Mouse (Mus musculus) limb, embryonic 15.5 days (tissue): ENCODE results near the gene Xrn1. TPM values are rescaled to one million over a fixed set of nuclear protein-coding genes. Genes with fewer than 3 reads are reported as not detected.
"Not testable (repeated sequence)": the region's sequence is repeated elsewhere in the genome, so short reads cannot be mapped to it uniquely, and the experiment has no call there.

Experiments
- ATAC-seq: fragments of 200-750 bp; cut with Nextera tagmentation; 2 replicates; pipeline ENCODE4 v1.8.0; 2017; ENCODE audit warnings: low read depth, moderate TSS enrichment; ENCODE audit not compliant: insufficient number of reproducible peaks, low FRiP score, low TSS enrichment
- H3K27ac ChIP-seq: fragments of 300-500 bp; sonication (generic); 2 replicates; pipeline ENCODE4 v1.5.1; 2015; ENCODE audit warnings: moderate library complexity, mild to moderate bottlenecking, inconsistent platforms
- H3K27me3 ChIP-seq: fragments of 300-500 bp; sonication (generic); 2 replicates; pipeline ENCODE4 v1.6.1; 2015; ENCODE audit warnings: inconsistent platforms
- H3K36me3 ChIP-seq: fragments of 300-500 bp; sonication (generic); 2 replicates; pipeline ENCODE4 v1.6.1; 2015; ENCODE audit warnings: inconsistent platforms
- H3K4me1 ChIP-seq: fragments of 300-500 bp; sonication (generic); 2 replicates; pipeline ENCODE4 v1.6.1; 2015; ENCODE audit warnings: inconsistent platforms
- H3K4me2 ChIP-seq: fragments of 300-500 bp; sonication (generic); 2 replicates; pipeline ENCODE4 v1.6.1; 2015; ENCODE audit warnings: mild to moderate bottlenecking, inconsistent platforms
- H3K4me3 ChIP-seq: fragments of 300-500 bp; sonication (generic); 2 replicates; pipeline ENCODE4 v1.5.1; 2015; ENCODE audit warnings: mild to moderate bottlenecking, inconsistent platforms
- H3K9ac ChIP-seq: fragments of 300-500 bp; sonication (generic); 2 replicates; pipeline ENCODE4 v1.6.1; 2015; ENCODE audit warnings: inconsistent platforms
- H3K9me3 ChIP-seq: fragments of 300-500 bp; sonication (generic); 2 replicates; pipeline ENCODE4 v1.6.1; 2016; ENCODE audit warnings: inconsistent platforms
- WGBS: fragments of 180-500 bp; shearing (Covaris S2); methylation state at CpG from one replicate; pipeline ENCODE4 v1.1.7; 2015; 5-methylcytosine and 5-hydroxymethylcytosine counted together
- polyA plus RNA-seq: library from polyadenylated mRNA; unstranded; fragments of >200 nt; fragmentation: Nextera tagmentation; extraction: Ambion mirVana; gene quantifications from 2 replicates; pipeline ENCODE4 v1.2.1, GENCODE M21; 2015

Gene Xrn1
- polyA plus RNA-seq, 1 experiment from 2014 or later = 18.1 TPM

DNA sequence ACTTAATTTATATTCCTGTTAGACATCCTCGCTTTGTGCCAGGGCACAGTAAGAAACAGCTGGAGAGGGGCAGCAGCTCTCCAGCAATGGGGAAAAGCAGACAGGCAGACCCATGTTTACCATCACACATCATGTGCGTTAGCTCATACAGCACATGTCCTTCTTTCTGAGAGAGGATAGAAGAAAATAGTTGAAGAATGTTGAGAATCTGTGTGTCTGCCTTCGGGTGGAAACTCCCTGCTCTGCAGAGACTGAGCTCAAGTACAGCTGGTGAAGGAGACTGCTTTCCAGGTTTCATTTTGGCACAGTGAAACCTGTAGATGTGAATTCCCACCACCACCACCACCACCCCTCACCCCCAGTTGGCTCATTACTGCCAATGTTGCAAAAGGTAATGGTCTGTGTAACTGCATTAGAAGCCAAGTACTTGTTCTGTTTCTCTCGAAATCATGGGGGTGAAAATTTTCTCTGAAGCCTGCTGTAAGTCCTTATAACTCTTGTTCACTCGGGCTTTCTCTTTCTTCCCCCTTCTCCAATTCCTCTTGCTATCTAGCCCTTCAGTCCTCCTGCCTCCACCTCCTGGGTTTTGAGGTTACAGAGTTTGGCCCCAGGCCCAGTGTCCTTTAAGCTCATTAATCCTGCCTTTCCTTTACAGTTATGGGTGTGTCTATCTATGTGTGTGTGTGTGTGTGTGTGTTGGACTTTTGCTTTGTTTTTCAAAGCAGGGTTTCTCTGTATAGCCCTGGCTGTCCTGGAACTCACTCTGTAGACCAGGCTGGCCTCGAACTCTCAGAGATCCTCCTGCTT, 102.1 kb downstream of the Xrn1 start:
- H3K36me3 ChIP-seq = peaks cover 59% of the 10 kb centered on the region
- H3K9ac ChIP-seq = no peak overlapping the region
- no peaks in the 10 kb centered on the region for H3K27me3 ChIP-seq
- 66% methylated on average over 6 of the region's 6 CpGs for WGBS
- no peak overlapping the region for H3K4me2 ChIP-seq
- no peak for ATAC-seq
- H3K27ac ChIP-seq = no peak overlapping the region
- H3K4me3 ChIP-seq = no peak overlapping the region
- H3K4me1 ChIP-seq = 0 out of 2 replicates have a peak, but pooled peaks cover 2% of the 10 kb centered on the region
- no peaks in the 10 kb centered on the region for H3K9me3 ChIP-seq

DNA sequence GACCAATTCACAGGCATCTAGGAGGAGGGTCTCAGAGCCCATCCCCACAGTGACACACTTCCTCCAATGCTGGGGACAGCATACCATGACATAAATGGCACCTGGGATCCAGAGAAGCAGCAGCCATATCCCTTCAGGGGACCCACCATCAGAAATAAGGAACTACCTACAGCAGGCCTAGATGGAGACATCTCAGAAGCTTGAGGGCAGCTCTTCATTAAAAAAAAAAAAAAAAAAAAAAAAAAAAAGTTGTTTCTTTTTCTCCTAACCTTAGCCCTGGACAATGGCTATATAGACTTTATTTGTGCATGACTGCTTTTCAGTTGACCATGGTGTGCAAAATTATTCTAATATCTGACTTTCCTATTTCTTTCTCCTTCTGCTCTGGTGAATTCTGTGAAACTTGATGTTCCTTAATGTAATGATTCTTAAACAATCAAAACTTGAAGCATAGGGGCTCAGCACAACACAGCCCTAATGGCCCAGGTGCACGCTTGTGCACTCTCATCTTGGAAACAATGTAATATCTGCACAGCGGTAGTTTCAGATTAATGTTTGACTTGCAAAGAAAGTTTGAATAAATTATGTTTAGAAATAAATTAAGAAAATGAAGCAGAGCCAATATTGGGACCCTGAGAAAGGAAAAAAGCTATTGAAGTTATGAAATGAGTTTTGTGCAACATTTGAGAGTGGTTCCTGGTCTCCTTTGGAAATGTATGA, 108.7 kb downstream of the Xrn1 start:
- Histone ChIP-seq H3K27ac (no peak overlapping the region), H3K4me2 (no peak overlapping the region), H3K9ac (no peak overlapping the region), H3K9me3 (no peaks in the 10 kb centered on the region), H3K4me3 (no peak overlapping the region), H3K36me3 (peaks cover 8% of the 10 kb centered on the region), H3K27me3 (no peaks in the 10 kb centered on the region), H3K4me1 (no peaks in the 10 kb centered on the region)
- WGBS = 91% methylated on average over 2 of the region's 2 CpGs
- ATAC-seq = no peak

DNA sequence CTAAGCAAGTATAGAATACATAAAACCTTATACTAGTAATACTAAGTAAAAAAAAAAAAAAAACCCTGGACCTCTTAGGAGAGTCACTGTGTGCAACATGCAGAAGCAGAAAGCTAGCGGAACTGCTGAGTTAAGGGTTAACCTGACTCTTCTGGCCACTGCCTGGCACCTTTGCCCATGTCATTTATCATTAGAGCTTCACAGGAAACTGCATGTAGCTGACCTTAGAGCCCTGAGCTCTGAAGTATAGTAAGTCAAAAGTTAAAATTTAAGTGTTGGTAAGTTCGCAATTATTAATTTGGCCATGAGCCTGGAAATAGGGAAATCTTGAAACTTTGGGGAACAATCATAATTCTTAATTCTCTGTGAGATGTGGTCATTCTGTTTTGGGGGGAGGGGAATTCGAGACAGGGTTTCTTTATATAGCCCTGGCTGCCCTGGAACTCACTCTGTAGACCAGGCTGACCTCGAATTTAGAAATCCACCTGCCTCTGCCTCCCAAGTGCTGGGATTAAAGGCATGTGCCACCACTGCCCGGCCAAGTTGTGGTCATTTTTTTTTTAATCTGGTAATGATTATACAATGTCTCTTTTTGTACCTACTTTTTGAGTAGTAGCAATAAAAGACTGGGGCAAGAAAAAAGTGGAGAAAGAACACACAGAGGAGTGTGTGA, 109.4 kb downstream of the Xrn1 start:
- Histone ChIP-seq H3K9ac (no peak overlapping the region), H3K27ac (no peak overlapping the region), H3K36me3 (peaks cover under 1% of the 10 kb centered on the region), H3K4me3 (no peak overlapping the region), H3K27me3 (no peaks in the 10 kb centered on the region), H3K4me1 (no peaks in the 10 kb centered on the region), H3K9me3 (no peaks in the 10 kb centered on the region), H3K4me2 (no peak overlapping the region)
- 73% methylated on average over 5 of the region's 5 CpGs for WGBS
- no peak for ATAC-seq

DNA sequence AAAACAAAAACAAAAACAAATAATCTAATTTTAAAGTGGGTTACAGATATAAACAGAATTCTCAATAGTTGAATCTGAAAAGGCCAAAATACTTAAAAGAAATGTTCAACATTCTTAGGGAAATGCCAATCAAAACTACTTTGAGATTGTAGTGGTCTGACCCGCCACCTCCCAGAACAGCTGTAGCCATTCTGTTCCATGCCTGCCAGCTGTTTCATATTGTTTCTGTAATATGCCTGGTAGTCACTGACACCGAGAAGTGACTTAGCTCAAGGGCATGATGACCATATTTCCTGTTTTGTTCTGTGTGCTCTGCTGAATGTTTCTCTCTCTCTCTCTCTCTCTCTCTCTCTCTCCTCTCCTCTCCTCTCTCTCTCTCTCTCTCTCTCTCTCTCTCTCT, 112.9 kb downstream of the Xrn1 start:
- H3K36me3 ChIP-seq = no peaks in the 10 kb centered on the region
- ATAC-seq = no peak
- 44% methylated on average over 2 of the region's 2 CpGs for WGBS

DNA sequence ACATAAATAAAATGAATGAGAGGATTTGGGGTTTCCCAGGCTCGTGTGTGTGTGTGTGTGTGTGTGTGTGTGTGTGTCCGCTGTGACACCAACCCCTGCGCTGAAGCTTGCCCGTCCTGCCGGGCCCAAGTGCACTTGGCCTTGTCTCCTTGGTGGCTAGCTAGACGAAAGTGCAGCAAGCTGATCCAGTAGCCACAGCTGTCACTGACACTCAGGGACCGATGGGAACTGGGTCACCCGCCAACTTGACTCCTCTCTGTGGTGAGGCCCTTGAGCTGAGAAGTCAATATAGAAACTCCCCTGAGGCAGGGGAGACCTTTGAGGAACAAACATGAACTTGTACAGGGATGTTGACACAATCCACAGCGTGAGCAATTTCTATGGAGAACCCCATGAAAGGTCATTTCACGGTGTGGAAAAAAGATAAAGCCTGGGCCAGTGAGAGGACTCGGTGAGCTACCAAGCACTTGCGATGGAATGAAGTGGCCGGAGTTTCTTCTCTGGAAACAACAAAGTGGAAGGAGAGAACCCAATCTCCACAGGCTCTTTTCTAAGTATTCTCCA, 124.3 kb downstream of the Xrn1 start:
- Histone ChIP-seq H3K4me2 (no peak overlapping the region), H3K9ac (no peak overlapping the region), H3K4me3 (no peak overlapping the region), H3K36me3 (no peaks in the 10 kb centered on the region), H3K9me3 (no peaks in the 10 kb centered on the region), H3K27ac (no peak overlapping the region), H3K27me3 (no peaks in the 10 kb centered on the region), H3K4me1 (no peaks in the 10 kb centered on the region)
- ATAC-seq = no peak
- WGBS = 89% methylated on average over 13 of the region's 13 CpGs

More for the DNA sequence above, 112.9 kb downstream of the Xrn1 start:
- no peak overlapping the region for H3K4me2 ChIP-seq
- H3K27ac ChIP-seq = no peak overlapping the region
- no peak overlapping the region for H3K9ac ChIP-seq
- no peaks in the 10 kb centered on the region for H3K27me3 ChIP-seq
- no peaks in the 10 kb centered on the region for H3K9me3 ChIP-seq
- no peak overlapping the region for H3K4me3 ChIP-seq
- H3K4me1 ChIP-seq = no peaks in the 10 kb centered on the region

DNA sequence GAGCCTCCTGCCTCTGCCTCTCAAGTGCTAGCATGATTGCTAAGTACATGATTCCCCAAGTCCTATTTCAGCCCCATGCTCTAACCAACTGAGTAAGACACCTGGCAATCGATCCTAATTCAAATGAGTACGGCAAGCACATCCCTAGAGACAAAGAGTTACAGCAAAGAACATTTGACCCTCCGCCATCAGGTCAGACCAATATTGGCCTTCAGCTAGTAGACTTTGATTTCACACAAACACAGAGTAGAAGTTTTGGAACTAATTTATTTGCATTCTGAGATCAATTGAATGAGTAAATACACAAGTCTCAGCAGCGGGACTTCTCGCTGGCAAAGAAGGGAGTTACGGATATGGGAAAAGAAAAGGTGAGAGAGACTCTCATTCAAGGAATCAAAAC, 130.7 kb downstream of the Xrn1 start:
- Histone ChIP-seq H3K4me3 (no peak overlapping the region), H3K27ac (no peak overlapping the region), H3K27me3 (no peaks in the 10 kb centered on the region), H3K4me2 (no peak overlapping the region), H3K9ac (no peak overlapping the region), H3K36me3 (no peaks in the 10 kb centered on the region), H3K4me1 (no peaks in the 10 kb centered on the region), H3K9me3 (no peaks in the 10 kb centered on the region)
- no peak for ATAC-seq
- 93% methylated on average over 6 of the region's 6 CpGs for WGBS

DNA sequence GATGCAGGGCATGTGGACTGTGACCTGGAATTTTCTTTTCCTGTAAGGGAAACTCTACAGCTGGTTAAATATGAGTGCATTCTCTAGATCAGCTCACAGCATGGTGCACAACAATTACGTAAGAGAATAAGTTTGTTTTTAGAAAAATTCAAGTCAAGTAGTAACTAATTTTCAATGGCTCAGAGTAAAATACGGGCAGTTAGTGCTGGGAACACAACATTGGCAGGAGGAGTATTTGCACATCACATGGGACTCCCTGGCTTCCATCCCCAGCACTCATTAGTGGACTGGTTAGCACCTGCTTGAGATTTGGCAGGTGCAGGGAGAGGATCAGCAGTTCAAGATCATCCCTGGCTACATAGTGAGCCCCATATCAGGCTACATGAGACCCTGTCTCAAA, 133.1 kb downstream of the Xrn1 start:
- 81% methylated on average over 2 of the region's 2 CpGs for WGBS
- Histone ChIP-seq H3K27ac (no peak overlapping the region), H3K27me3 (no peaks in the 10 kb centered on the region), H3K4me1 (no peaks in the 10 kb centered on the region), H3K4me3 (no peak overlapping the region), H3K9ac (no peak overlapping the region), H3K36me3 (no peaks in the 10 kb centered on the region), H3K4me2 (no peak overlapping the region), H3K9me3 (no peaks in the 10 kb centered on the region)
- no peak for ATAC-seq

DNA sequence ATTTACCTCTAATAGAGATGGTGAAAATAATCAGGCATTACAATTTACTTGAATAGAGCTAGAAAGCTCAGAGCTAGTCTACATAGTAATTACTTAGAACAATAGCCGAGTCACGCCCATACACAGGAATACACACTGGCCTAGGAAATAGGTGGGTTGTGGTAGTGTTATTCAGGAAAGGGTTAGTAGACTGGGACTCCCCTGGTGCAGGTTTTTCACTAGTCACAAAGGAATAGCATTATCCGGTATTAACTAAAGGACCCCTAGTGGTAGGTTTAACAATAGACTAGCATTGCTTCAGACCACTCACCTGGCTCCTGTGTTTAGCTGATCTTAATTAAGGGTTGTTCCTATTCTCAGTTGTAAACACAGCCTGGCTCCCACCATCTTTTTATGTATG, 133.9 kb downstream of the Xrn1 start:
- H3K4me3 ChIP-seq, H3K27me3 ChIP-seq, H3K4me2 ChIP-seq, ATAC-seq, H3K9ac ChIP-seq, H3K9me3 ChIP-seq, H3K4me1 ChIP-seq, H3K27ac ChIP-seq, H3K36me3 ChIP-seq: not testable (repeated sequence)
- 89% methylated on average over 3 of the region's 3 CpGs for WGBS

DNA sequence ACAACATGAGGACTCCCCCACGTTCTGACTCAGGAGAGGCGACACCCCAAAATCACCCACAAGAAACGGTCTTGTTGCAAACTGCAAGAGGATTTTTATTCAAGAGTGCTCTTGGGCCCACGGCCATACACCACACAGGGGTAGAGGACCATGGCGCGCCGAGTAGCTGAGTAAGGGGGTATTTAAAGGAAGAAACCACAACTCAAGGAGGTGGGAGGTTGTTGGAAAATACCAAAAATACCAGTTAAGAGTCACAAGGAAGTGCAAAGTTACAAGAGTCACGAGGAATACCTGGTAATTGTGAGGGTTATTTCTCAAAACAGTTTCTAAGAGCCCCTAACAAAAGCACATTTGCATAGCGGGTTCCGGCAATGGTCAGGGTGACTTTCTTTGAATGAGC, 138.1 kb downstream of the Xrn1 start:
- H3K9ac ChIP-seq, H3K4me3 ChIP-seq, H3K4me2 ChIP-seq, H3K27ac ChIP-seq, H3K27me3 ChIP-seq, H3K36me3 ChIP-seq, H3K4me1 ChIP-seq, ATAC-seq, H3K9me3 ChIP-seq: not testable (repeated sequence)
- WGBS = 85% methylated on average over 10 of the region's 10 CpGs

DNA sequence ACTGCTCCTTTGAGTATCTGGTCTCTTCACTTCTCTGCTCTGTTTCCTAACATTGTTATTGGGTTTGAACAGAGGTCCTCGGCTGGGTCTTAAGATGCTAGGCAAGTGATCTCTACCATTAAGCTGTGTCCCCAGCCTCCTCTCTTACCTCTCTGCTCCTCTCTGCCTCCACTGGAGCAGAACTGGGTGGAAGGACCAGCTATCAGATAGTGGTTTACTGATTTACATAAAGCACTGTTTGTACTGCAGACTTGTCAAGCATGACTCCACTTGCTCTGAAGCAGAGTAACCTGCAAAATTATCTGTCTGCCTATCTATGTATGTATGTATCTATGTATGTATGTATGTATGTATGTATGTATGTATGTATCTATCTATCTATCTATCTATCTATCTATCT, 138.7 kb downstream of the Xrn1 start:
- Histone ChIP-seq H3K9me3 (0 out of 2 replicates have a peak, but pooled peaks cover 5% of the 10 kb centered on the region), H3K36me3 (no peaks in the 10 kb centered on the region), H3K4me1 (no peaks in the 10 kb centered on the region), H3K4me3 (no peak overlapping the region), H3K9ac (no peak overlapping the region), H3K27me3 (no peaks in the 10 kb centered on the region), H3K27ac (no peak overlapping the region), H3K4me2 (no peak overlapping the region)
- ATAC-seq = no peak
- WGBS = 96% methylated on average over 1 of the region's 1 CpGs

DNA sequence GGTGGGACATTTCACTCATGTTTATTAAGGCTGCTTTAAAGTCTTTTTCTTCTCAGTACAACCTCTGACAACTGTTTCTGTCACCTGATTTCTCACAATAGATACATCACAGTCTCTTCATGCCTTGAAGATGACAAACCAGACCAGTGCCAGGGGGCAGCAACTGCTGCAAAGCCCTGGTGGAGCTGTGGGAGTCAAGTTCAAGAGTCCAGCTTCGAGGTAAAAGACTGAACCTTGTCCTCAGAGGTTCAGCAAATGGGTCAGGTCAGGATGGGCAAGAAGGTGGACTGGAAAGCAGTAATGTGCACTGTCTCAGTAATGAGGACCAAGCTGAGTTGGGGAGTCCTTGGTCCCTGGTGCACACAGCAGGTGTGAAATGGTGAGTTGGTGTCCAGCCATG, 139.8 kb downstream of the Xrn1 start:
- WGBS = 61% methylated on average over 1 of the region's 1 CpGs
- H3K9me3 ChIP-seq = 0 out of 2 replicates have a peak, but pooled peaks cover 8% of the 10 kb centered on the region
- ATAC-seq = no peak

DNA sequence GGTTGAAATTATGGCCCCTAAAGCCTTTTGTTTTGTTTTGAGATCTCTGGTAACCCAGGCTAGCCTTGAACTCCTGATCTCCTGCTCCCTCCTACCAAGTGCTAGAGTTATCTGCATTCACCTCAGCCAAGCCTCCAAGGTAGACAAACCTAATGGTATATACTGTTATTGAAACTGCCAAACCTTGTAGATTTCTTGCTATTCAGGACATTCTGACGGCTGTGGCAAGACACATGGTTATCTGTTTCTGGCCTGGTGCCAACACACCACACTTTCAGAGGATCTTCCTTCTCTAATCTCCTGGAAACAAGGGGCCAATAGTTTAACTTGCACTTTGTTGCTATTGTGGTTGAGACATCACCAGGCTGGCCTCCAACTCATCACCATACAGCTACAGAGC, 140.6 kb downstream of the Xrn1 start:
- no peak for ATAC-seq
- 0 out of 2 replicates have a peak, but pooled peaks cover 13% of the 10 kb centered on the region for H3K9me3 ChIP-seq

More for the DNA sequence above, 139.8 kb downstream of the Xrn1 start:
- no peak overlapping the region for H3K27ac ChIP-seq
- H3K36me3 ChIP-seq = no peaks in the 10 kb centered on the region
- no peak overlapping the region for H3K4me3 ChIP-seq
- H3K4me2 ChIP-seq = no peak overlapping the region
- no peaks in the 10 kb centered on the region for H3K27me3 ChIP-seq
- no peaks in the 10 kb centered on the region for H3K4me1 ChIP-seq
- H3K9ac ChIP-seq = no peak overlapping the region

More for the DNA sequence above, 140.6 kb downstream of the Xrn1 start:
- no peak overlapping the region for H3K4me3 ChIP-seq
- no peak overlapping the region for H3K27ac ChIP-seq
- H3K36me3 ChIP-seq = no peaks in the 10 kb centered on the region
- H3K4me1 ChIP-seq = no peaks in the 10 kb centered on the region
- 64% methylated on average over 1 of the region's 1 CpGs for WGBS
- H3K4me2 ChIP-seq = no peak overlapping the region
- no peaks in the 10 kb centered on the region for H3K27me3 ChIP-seq
- no peak overlapping the region for H3K9ac ChIP-seq
